Mouse (Mus musculus): Measurements from ENCODE around the gene Ppp1r12b.

DNA sequence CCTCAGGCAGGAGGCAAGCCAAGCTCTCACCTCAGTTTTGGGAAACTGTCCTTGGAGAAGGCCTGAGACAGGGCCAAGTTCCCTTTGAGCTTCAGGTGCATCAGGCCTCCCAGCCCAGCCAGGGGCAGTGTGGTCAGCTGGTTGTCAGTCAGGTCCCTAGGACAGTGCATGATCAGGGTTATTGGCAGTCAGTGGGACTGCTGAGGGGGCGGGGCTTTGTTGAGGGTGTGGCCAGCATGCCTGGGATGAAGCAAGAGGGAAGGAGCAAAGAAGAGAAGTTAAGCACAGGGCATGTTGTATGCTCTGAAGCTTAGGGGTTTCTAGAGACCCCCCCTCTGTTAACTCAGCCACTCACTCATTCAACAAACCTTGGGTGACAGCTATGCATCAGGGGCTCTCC lies 40.2 kb upstream of the Ppp1r12b start:
- no peak for TF ChIP-seq POLR2A (IDR thresholded peaks at IDR 0.05; ENCODE audit: low read depth, low read length)
- no peak for TF ChIP-seq CTCF (IDR thresholded peaks at IDR 0.05; ENCODE audit: extremely low read depth, insufficient read depth, insufficient read length, insufficient replicate concordance)

Data from spleen, adult 2 months (tissue).